Mouse (Mus musculus) thymus, postnatal 25 days (tissue): Measurements from ENCODE around the gene Anapc1.

Experiments
- DNase-seq: peaks from one replicate; pipeline ENCODE4 v3.0.0; 2022

Anapc1 gene

GRCm38 (mm10) chr2:128686921-128687557 lies at the start of gene Anapc1:
TSS of gene Anapc1 (minus strand) at chr2:128687391.
- peak; percentile 88 for DNase-seq

DNA sequence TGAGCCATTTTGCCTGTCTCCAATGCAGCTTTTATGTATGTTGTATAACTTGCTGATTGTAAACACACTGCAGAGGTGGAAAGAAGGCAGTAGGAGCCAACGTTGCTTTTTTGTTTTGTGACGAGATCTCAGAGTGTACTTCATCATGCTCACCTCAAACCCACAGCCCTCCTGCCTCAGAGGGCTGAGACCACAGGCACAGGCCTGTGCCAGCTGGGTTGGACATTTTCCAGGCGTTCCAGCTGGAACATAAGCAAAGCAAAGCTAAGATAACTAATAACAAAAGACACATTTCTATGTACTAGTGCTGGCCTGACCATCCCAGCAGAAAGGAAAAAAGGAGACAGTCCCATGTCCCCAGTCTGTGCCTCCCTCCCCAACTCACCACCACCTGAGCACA lies 47.9 kb upstream of the Anapc1 start:
- no peak for DNase-seq

GRCm38 (mm10) chr2:128731951-128732350 lies 44.8 kb upstream of the Anapc1 start:
- no peak for DNase-seq

DNA sequence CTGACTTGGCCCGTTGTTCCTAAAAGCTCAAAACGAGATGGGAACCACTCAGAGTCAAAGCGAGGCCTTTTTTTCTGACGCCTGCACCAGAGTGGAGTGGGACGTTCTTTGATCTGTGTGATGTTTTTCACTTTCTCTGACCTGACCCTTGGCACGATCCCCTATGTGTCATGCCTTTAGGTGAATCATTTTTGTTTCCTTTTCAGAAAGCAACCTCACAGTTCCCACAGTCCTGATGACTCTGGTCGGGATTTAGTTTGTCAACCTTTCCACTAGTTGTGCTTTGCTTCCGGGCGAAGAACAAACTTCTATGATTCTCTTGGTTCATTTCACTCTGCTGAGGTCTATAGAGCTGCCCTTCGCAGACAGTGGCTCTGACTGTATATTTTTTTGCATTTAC lies 44.3 kb upstream of the Anapc1 start:
- DNase-seq, result no peak

DNA sequence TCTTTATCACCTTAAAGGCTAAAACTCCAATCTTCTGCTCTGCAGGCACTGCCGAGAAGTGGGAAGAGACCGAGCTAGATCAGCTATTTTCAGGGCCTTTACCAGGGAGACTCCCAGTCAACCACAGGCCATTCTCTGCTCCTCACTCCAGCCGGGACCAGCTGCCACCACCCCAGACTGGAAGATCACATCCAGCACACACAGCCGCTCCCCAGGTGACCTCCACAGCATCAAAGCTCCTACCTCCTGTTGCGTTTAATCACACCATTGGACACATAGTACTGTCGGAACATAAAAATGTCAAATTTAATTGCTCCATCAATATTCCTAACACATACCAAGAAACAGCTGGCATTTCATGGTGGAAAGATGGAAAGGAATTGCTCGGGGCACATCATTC lies 42.0 kb upstream of the Anapc1 start:
- no peak for DNase-seq

DNA sequence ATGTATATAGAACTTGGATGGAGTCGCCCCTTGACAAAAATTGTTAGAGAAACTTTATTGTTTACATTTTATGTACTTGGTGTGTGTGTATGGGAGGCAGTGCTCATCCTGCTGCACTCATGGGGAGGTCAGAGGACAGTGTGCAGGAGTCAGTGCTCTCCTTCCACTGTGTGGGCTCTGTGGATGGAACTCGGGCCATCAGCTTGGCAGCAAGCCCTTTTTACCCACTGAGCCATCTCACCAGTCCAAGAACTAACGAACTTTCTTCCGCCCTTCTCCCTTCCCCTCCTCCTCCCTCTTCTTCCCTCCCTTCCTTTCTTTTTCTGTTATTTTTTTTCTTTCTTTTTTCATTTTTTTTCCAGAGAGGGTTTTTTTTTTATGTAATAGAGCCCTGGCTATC lies 40.9 kb upstream of the Anapc1 start:
- no peak for DNase-seq

GRCm38 (mm10) chr2:128727552-128727951 lies 40.4 kb upstream of the Anapc1 start:
- DNase-seq, result no peak

GRCm38 (mm10) chr2:128726626-128727025 lies 39.4 kb upstream of the Anapc1 start:
- no peak for DNase-seq

DNA sequence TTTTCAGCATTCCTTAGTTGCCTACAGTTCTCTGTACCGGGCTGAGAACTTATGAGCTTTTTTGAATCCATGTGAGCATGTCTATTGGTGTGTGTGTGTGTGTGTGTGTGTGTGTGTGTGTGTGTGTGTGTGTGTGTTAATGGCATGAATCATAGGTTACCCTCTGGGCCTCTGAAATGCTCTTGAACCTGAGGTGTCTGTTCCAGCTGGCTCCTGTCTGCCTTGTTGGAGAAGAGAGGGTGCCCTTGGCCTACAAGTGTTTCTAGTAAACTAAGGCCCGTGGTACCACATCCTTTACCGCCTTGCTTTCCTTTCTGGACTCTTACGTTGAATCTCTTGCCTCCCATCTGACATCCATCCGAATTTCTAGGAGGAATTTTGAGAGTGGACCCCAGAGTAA lies 38.9 kb upstream of the Anapc1 start:
- no peak for DNase-seq

DNA sequence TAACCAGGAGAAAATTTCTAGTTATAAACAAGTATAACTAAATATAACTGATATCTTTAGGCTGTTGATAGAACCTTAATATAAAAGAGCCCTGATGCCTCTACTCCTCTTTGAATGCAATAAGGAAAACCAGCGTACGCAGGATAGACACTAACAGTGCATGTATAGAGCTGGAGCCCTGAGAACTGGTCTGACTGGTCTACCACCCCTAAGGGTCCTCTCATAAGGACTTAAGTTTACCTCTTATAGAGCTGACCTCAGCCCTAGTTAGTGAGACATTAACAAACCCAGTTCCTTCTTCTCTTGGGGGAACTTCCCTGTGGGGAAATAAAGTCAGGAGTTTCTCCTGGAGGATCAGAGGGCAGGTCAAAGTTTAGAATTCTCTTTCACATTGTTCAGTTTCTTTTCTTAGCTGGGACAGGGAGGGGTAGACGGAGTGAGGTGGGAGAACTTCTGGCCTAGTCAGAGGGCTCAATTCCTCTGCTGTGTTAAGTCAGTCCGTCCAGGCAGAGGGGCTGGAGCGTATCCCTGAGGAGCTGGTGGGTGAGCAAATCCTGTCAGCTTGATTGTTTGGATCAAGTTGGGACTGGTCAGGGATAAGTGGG lies 35.0 kb upstream of the Anapc1 start:
- DNase-seq, result no peak

- DNase-seq, result no peak
These were observed 32.2 kb upstream of the Anapc1 start for GRCm38 (mm10) chr2:128719380-128719779.

GRCm38 (mm10) chr2:128715979-128716378 lies 28.8 kb upstream of the Anapc1 start:
- DNase-seq, result no peak

DNA sequence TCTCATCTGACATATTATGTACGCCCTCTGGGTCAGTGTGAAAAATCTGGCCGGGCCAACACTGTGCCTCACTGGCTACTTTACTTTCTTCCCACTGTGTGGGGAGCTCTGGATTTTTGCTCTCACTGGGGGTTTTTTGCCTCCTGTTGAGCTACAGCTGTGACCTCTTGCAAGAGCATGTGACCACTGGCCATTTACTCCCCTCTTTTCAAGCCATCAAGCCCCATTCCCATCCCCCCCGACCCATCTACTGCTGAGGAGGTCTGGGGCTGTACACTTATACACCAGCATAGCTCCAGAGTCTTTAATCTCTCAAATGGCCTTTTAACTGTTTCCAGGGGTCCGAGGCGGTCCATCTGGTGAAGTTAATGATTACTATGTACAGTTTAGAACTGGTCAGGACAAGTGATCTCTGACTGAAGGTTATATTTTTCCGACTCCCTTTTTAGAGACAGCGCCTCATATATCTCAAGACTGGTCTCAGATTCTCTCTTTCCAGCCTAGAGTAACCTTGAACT lies 27.6 kb upstream of the Anapc1 start:
- DNase-seq, result no peak

DNA sequence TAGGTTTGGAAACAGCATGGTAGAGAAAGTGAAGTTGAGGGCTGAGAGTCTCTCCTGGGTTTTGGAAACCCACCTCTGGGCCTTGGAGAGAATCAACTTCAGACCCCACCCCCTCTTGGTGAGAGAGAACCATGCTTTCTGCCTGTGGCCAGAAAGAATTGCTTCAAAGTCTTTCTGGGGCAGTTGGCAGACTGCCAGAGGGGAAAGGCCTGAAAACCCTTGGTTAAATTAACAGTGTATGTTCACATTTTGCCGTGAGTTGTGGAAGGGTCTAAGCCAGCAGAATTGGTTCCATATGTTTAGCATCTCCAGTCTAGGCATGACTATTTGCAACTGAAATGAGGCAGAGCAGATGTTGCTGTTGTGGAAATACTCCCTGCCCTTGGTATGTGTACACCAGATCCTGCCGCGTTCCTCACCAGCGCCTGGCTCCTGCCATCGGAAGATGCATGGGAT lies 26.4 kb upstream of the Anapc1 start:
- DNase-seq, result no peak

GRCm38 (mm10) chr2:128712940-128713339 lies 25.7 kb upstream of the Anapc1 start:
- no peak for DNase-seq

DNA sequence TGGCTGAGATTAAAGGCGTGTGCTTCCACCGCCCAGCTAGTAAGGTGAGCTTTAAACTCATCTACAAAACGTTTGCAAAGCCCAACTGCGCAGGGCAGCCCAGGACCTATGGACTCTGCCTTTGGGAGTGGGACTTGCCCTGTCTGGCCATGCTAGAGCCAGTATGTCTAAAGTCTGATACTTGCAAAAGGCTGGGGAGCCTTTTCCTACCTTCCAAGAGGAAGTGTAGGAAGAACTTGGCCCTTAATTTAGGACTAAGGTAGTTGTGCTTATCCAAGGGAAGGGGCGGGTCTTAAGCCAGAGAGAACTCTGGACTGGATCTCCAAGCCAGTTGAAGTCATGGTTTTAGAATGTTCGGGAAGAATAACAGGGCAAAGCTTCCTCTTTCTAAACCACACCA lies 23.4 kb upstream of the Anapc1 start:
- no peak for DNase-seq

- no peak for DNase-seq
These were observed 22.1 kb upstream of the Anapc1 start for GRCm38 (mm10) chr2:128709264-128709663.

DNA sequence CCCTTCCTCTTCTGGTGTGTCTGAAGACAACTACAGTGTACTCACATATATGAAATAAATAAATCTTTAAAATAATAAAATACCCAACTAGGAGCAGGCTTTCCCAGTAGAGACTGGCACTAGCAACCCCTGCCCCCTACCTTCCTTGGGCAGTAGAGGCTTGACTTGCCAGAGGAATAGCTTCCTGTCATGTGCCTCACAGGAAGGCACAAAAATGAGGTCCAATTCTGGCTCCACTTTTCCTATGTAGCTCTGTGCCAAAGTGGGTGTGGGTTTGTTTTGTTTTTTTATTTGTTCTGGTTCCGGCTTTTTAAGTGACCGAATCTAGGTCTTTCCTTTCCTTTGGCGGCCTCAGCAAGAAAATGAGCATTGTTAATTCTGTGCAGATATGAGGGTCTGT lies 17.3 kb upstream of the Anapc1 start:
- DNase-seq, result no peak

GRCm38 (mm10) chr2:128699201-128699885 lies 12.2 kb upstream of the Anapc1 start:
- DNase-seq, result no peak

DNA sequence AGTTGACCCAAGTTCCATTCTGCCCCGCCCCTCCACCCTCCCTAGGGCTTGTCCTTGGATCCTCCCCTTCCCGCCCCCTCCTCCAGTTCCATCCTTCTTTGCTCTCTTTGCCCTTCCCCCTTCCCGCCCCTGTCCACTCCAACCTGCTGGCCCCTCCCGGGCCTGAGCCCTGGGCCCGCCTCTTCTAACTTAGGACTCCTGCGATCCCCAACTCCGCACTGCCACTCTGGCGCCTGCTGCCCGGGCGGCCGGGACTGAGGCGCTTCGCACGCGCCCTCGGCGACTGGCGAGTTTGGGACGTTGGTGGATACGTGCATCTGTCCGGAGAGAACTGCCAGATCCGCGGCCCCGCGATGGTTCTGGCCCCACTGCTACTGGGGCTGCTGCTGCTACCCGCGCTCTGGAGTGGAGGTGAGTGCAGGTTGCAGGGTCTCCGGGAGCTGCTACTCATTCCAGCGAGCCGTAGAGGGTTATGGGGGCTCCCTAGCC lies 11.5 kb upstream of the Anapc1 start, which contains the start of gene Mertk:
Mertk (plus strand) TSS at position 264 of the 489 bp plus-strand sequence.
- no peak for DNase-seq

DNA sequence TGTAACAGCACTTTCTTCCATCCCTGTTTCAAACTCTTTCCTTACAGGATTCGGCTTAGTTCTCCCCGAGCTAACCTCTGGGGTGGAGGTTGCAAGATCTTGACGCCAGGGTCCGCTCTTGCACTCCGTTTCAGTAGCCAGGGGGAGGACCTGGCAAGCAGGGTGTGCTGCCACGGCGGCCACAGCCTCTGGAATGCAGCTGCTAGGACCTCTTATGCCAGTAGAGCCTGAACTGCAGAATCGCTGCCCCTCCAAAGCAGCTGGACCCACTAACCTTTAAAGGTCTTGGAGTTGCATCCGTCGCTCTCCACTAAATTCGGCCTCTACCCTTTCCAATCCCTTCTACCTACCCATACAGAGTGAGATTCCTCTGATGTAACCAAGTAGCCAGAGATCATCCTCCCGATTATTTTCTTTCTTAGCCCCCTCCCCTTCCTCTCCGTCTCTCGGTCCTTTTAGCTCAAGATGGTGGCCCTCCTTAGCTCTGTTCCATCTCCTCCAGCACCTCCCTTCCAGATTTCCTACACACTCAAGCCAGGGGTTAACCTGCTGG lies 11.0 kb upstream of the Anapc1 start:
- DNase-seq, result peak; percentile 45

DNA sequence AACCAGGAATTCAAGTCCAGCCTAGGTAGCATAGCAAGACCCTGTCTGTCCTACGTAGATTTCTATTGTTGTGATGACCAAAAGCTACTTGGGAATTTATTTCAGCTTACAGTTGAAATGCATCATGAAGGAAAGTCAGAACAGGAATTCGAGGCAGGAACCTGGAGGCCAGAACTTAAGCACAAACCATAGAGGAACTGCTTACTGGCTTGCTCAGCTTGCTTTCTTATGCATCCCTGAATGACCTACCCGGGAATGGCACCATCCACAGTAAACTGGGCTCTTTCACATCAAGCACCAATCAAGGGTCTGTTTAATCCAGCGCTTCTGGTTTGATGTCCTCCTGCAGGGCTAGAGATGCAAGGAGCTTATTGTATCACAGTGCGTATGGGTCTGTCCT lies 10.4 kb upstream of the Anapc1 start:
- no peak for DNase-seq

GRCm38 (mm10) chr2:128697047-128697446 lies 9.9 kb upstream of the Anapc1 start:
- no peak for DNase-seq

- no peak for DNase-seq
These were observed 9.2 kb upstream of the Anapc1 start for GRCm38 (mm10) chr2:128696426-128696825.
